Mouse (Mus musculus): ENCODE measurements around the gene Zfp341. TPM values are rescaled to one million over a fixed set of nuclear protein-coding genes. Genes with fewer than 3 reads are reported as not detected.

Gene Zfp341
- total RNA-seq (2021), result 1 to 10 TPM; 2.5 to 2.9 TPM
- long read RNA-seq, experiment 1, partial matches to known transcripts, result 0 of 2 reads
- long read RNA-seq, experiment 1, other reads (novel, unspliced or antisense), result 1 of 2 reads
- long read RNA-seq, experiment 2, partial matches to known transcripts, result 2 of 2 reads
- long read RNA-seq, experiment 2, other reads (novel, unspliced or antisense), result 0 of 2 reads

DNA sequence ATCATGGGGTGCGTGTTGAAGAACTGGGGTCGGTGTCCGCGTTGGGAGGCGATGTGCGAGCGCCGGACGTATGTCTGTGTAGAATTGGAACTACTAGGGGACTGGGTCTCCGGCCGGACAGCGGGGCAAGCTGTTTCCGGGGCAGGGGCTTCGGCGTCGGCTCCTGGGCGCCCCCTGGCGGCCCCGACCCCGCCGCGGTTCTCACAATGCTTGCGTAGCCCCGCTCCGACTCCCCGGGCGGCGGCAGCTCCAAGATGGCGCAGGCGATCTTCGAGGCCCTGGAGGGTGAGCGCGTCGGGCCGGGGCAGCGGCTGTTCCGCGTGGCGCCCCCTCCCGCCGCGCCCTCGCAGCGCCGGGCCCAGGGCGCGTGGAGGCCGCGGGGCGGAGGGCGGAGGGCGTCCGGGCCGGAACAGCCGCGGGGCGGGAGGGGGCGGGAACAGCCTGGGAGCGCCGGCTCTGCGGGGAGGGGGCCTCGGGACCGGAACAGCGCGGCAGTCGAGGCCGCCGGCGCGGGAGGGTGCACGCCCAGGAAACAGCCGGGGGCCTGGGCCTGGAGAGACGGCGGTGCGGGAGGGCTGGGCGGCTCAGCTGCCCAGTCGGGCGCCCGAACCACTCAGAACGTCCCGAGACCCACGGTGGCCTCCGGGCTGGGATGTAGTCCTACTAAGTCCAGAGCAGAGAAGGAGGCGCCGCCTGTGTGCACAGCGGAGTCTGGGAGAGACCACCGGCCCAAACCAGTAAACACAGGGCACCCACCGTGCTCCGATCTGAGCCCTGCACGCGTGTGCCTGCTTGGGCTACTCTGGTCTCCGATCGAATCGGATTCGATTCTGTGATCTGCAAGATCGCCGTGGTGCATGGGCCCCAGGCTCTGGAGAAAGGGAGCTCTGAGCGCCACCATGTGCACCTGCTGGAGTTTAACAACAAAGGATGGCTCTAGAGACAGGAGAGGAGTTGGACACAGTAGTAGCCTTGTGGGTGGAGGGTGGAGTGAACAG, at the start of gene Zfp341, which contains the start of gene 4930519P11Rik:
Gene Zfp341 (plus strand): TSS at position 180 of the 998 bp plus-strand sequence.
Gene 4930519P11Rik (minus strand): TSS at position 320 of the 998 bp plus-strand sequence.
- peak; percentile 89 for DNase-seq (ENCODE audit: low spot score)

- DNase-seq (ENCODE audit: low spot score), result no peak
These were observed 49.4 kb upstream of the Zfp341 start for GRCm38 (mm10) chr2:154563612-154564170.

DNA sequence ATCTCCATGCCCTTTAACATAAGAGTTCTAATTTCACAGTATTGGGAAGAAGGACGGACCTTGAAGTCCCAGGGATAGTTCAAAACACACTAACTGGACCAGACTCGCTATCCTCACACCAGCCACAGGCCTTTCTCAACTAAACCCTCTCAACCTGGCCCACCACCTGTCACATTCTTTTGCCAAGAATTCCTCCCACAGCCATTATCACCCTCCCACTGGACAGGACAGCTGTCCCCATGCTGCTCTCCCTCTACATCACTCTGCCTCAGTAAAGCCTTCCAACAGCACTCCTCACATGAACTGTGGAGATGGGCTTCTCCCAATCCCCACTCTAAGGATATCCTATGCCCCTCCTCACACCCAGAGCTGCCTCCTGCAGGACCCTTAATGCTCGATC, 47.5 kb upstream of the Zfp341 start:
- DNase-seq (ENCODE audit: low spot score), result no peak

DNA sequence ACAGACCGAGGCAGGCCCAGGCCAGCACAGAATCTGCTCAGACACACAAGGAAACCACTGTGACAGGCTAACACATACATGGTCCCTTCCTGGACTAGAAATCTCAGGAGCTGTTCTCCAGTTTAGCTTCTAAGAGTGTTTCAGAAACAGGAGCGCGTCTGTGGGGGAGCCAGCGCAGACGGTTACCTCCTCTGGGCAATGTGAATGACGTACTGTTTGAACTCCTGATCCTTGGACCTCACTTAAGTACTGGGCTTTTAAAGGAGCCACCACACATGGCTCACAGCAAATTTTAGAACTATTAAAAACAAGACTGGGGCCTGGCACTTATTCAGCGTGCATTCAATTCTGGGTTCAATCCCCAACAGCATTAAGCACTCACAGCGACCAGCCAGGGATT, 46.5 kb upstream of the Zfp341 start:
- DNase-seq (ENCODE audit: low spot score), result no peak

GRCm38 (mm10) chr2:154567766-154568165, 45.3 kb upstream of the Zfp341 start:
- DNase-seq (ENCODE audit: low spot score), result no peak

DNA sequence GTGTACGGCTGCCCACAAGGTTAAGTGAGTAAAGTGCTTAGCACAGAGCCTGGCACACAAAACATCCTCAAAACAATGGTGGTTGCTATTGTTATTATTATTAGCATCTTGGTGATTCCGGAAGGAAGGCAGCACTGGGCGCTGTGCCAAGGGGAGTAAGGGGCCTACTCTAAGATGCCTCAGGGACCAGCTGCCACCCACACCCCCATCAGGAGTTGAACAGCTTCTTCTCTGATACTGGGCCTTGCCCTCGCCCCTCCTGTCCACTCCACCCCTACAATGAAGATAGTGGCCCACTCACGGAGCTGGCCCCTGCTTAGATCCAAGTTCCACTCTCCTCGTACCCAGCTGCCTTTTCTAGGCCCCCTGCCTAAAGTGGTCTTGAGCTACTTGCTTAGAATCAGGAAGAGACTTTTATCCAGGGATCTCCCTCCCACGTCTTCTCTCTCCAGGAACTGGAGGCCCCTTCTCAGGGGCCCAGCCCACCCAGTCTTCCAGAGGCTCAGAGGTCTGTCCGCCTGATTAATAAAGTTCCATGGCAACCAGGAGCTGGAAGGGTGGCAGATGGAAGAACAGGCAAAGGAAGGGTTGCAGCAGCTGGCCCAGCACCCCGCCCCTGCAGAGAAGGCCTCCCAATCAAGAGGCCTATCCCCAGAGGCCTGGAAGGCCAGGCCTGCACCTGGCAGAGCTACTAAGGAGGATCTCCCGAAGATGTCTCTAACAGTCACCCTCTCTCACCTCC, 44.6 kb upstream of the Zfp341 start:
- no peak for DNase-seq (ENCODE audit: low spot score)

DNA sequence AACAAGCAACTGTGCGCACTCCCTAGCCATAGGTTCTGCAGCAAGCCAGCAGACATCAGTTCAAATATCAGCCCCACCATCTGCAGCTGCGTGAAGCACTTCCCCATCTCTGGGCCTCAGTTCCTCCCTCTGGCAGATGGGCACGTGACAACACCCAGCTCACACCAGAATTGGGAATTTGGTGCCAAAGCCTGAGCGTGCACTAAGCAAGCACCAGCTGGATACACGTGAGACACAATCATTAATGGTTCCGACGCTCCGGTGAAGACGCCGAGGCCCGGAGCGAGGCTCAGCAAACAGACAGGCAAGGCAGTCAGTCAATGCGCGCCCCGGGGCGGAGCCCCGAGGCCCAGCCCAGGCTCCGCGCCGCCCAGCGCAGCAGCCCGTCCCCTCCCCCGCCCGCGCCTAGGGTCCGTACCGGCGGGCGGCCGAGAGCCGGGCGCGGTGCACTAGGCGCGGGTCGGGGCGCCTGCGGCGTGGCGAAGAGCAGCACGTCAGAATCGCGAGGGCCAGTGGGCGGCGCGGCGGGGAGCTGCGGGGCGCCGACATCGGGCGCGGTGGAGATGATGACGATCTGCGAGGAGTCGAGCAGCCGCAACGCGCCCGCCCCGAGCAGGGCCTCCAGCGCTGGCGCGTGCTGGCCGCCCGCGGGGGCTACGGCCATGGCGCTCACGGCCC, 43.9 kb upstream of the Zfp341 start:
- DNase-seq (ENCODE audit: low spot score), result no peak

DNA sequence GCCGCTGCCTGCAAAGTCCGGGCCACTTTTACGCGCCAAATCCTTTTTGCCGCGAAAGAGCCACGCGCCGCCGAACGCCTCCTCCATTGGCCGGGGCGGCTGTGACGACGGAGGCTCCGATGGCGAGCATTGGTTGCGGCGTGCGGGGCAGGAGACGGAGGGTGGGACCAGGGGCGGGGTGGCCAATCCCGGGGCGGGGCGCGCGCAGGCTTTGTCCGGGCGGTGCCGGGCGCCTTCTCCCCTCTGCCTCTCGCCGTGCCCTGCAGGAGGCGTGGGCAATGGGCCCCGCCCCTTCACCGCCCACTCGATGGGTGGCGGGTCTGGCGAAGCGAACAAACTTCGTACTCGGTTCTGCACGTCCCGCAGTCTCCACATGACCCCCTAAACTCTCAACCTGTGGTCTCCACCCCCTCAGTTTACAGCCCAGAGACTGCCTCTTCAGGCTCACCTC, 43.2 kb upstream of the Zfp341 start, which contains the start of gene E2f1:
Gene E2f1 (minus strand): TSS at position 57 of the 451 bp plus-strand sequence.
- DNase-seq (ENCODE audit: low spot score), result peak; percentile 93

- no peak for DNase-seq (ENCODE audit: low spot score)
These were observed 42.4 kb upstream of the Zfp341 start for GRCm38 (mm10) chr2:154570666-154571065.

DNA sequence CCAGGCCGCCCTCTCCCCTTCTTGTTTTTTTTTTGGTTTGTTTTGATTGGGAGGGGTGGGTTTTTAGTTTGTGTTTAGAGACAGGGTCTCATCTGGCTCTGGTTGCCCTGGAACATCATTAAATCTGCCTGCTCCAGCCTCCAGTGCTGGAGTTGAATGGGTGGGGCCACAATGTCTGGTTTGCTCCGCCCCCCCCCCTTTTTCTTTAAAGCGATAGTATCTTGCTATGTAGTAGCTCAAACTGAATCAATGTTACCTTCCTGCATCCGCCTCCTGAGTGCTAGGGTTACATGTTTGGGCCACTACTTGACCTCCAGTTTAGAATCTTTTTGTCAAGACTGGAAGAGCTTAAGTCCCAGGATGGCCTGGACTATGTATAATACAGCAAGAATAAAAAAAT, 41.8 kb upstream of the Zfp341 start:
- DNase-seq (ENCODE audit: low spot score), result no peak

GRCm38 (mm10) chr2:154571976-154572375, 41.1 kb upstream of the Zfp341 start:
- no peak for DNase-seq (ENCODE audit: low spot score)

- no peak for DNase-seq (ENCODE audit: low spot score)
These were observed 40.1 kb upstream of the Zfp341 start for GRCm38 (mm10) chr2:154572996-154573395.

- no peak for DNase-seq (ENCODE audit: low spot score)
These were observed 38.8 kb upstream of the Zfp341 start for GRCm38 (mm10) chr2:154574271-154574670.

DNA sequence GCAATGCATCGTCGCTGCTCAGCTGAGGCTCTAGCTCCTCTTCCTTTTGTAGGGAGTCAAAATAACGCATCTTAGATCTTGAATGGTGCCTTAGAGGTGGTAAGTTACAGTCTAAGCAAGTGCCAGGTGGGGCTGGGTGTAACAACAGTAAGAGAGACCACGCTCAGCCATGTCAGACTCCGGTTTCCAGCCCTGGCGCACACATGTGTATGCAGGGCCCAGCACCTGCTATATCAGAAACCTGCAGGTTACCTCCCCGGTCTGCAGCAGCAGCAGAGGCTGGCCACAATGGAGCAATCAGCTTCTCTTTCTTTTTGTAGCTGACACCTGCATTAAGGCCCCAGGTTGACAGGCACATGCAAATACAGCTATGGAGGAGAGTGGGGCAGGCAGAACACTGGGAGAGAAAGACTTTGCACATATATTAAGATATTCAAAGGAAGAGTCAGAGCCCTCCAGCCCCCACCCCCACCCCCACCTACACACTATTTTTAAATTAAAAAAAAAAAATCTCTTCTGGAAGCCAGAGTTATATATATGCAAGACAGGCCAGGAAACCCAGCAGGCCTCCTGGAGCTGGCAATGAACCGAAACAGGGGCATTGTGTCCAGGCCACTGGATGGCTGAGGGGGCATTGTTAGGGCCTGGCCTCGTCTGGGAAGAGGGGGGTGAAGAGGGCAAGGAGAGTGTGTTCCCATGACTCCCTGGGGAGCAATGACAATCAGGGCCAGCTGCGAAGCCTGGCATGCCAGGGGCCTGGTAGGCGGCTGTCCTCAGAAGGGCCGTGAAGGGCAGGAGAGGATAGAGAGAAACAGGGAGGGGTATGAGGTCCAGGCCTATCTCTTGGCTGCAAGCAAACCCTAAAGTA, 36.0 kb upstream of the Zfp341 start:
- DNase-seq (ENCODE audit: low spot score), result no peak

- DNase-seq (ENCODE audit: low spot score), result no peak
These were observed 35.4 kb upstream of the Zfp341 start for GRCm38 (mm10) chr2:154577744-154578067.

DNA sequence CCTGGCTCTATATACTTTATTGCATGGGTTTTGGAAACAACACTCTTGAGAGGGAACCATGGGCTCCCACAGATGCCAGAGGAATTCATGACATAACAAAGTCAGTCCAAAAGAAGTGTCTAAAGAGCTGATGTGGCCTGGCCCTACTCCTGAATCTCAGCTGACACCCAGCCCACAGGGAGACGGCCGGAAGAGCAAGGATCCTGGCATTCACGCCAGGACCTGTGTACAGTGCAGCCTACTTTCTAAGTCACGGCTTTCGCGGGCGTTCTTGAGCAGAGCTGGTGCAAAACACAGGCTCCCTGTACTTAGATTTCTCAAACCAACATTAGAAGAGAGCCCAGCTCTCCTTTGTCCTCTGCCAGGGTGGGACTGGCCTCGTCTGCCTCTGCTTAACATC, 32.5 kb upstream of the Zfp341 start:
- DNase-seq (ENCODE audit: low spot score), result peak; percentile 63

GRCm38 (mm10) chr2:154581421-154581820, 31.7 kb upstream of the Zfp341 start:
- DNase-seq (ENCODE audit: low spot score), result no peak

DNA sequence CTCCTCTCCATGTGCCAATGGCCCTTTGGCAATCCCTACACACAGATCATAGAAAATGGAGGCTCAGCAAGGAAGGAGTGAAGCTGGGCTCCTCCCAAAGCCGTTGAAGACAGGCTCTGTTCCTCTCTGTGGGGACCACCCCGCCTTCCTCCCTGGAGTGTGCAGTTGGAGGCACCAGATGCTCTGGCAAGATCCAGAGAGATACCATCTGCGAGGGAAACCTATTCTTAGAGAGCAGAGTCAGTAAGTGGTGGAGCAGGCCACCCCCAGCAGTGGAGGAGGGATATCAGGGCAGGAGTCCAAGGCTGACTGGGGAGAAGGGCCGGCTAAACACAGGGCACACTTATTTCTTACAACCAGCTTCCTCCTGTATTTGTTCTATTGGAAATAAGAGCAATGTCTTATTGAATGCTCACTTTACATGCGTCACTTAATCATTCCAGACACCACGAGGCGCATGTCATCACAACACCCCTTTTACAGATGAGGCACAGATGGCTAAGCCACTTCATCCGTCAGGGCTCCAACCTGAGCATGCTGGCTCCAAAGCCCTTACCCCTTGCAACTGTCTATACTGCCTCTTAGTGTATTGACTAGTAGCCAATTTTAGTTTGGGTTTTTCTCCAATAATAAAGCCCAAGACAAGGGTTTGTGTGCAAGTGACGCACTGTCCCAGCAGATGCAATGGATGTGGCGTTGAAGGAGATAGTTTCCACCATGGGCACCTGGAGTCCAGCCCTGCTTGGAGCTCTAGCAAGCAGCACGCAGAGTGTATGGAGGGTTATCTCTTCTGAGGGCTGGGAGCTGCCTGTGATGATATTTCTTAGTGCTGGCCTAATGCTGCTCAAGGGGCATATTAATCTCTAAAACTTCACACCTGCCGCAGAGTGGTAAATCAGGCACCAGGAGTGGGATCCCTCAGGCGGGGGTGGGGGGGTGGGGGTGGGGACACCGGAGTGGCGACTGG, 28.9 kb upstream of the Zfp341 start:
- DNase-seq (ENCODE audit: low spot score), result no peak
